8 mouse cellular contexts compared by ENCODE assay signal in genomic region chr1:172357550-172357949, GRCm38 (mm10). TPM values are rescaled to one million over a fixed set of nuclear protein-coding genes. Genes with fewer than 3 reads are reported as not detected.
DNase-seq lines count a peak whose midpoint lies in the region; ATAC-seq and TF ChIP-seq lines count a peak whose summit lies in the region.

No protein-coding gene starts in this region.

- H3K4me3 ChIP-seq in liver, adult 2 months (ENCODE audit: insufficient read depth, low read depth, low read length), result no peak overlapping the region
- no peak overlapping the region for H3K4me3 ChIP-seq in liver, embryonic 11.5 days (ENCODE audit: low read depth, low read length)

- H3K27me3 ChIP-seq in liver, adult 2 months (ENCODE audit: control insufficient read depth, insufficient read depth, low read length), result no peaks in the 10 kb centered on the region; the same call in 1 of the 2 replicates
- H3K27me3 ChIP-seq in liver, embryonic 11.5 days (replicated peaks; ENCODE audit: control insufficient read depth, insufficient read depth, low read length), result no peaks in the 10 kb centered on the region; the same call in 1 of the 2 replicates

- TF ChIP-seq POLR2A in liver, adult 2 months (IDR thresholded peaks at IDR 0.05; ENCODE audit: extremely low read depth, insufficient read depth, low read length), result no peak

- WGBS in liver, adult 2 months, result 0% methylated on average over 1 of the region's 1 CpGs
- 0% methylated on average over 1 of the region's 1 CpGs for WGBS in liver, embryonic 11.5 days

- H3K79me2 ChIP-seq in liver, adult 2 months (ENCODE audit: control insufficient read depth, insufficient read depth, low read length), result no peaks in the 10 kb centered on the region

- H3K4me1 ChIP-seq in liver, adult 2 months (ENCODE audit: control insufficient read depth, insufficient read depth, low read length), result no peaks in the 10 kb centered on the region
- H3K4me1 ChIP-seq in liver, embryonic 11.5 days (replicated peaks; ENCODE audit: control insufficient read depth, insufficient read depth, low read length), result no peaks in the 10 kb centered on the region

- no peaks in the 10 kb centered on the region for H3K36me3 ChIP-seq in liver, adult 2 months (ENCODE audit: control insufficient read depth, insufficient read depth, low read length)
- no peaks in the 10 kb centered on the region for H3K36me3 ChIP-seq in liver, embryonic 11.5 days (ENCODE audit: control insufficient read depth, insufficient read depth, low read length)

- H3K27ac ChIP-seq in liver, adult 2 months (replicated peaks; ENCODE audit: insufficient read depth, low read depth, low read length), result no peak overlapping the region
- H3K27ac ChIP-seq in liver, embryonic 11.5 days (ENCODE audit: low read depth, low read length), result no peak overlapping the region

- TF ChIP-seq CTCF in liver, adult 2 months (IDR thresholded peaks at IDR 0.05; ENCODE audit: low read depth, low read length), result peak; percentile 93

- no peak for ATAC-seq in liver, embryonic 11.5 days (replicated peaks; ENCODE audit: low FRiP score)
- ATAC-seq in monocyte, adult 5-6 weeks (replicated peaks; ENCODE audit: insufficient number of reproducible peaks, low FRiP score, low TSS enrichment, poor library complexity, severe bottlenecking), result peak; percentile 80

- no peaks in the 10 kb centered on the region for H3K9me3 ChIP-seq in liver, embryonic 11.5 days (ENCODE audit: control insufficient read depth, low read length)

- no peak overlapping the region for H3K4me2 ChIP-seq in liver, embryonic 11.5 days

- no peak overlapping the region for H3K9ac ChIP-seq in liver, adult 2 months (ENCODE audit: low read depth, low read length)
- H3K9ac ChIP-seq in liver, embryonic 11.5 days (ENCODE audit: low read depth, low read length), result no peak overlapping the region

- no peak for DNase-seq in liver, adult 2 months (ENCODE audit: extremely low read depth, low read depth, low spot score)
- DNase-seq in liver, embryonic 11.5 days (ENCODE audit: low spot score), result no peak
- peak; percentile 70 for DNase-seq in NIH3T3 (ENCODE audit: low read depth)
- peak; percentile 83 to 86 for DNase-seq in cerebellum, postnatal 25 days
- DNase-seq in gastrocnemius, postnatal 25 days, result peak; percentile 40
- peak; percentile 62 to 64 for DNase-seq in kidney, postnatal 25 days
- DNase-seq in urinary bladder, postnatal 14 days (ENCODE audit: low spot score), result peak; percentile 49

RNA-seq across cellular contexts. Expression of gene Kcnj10, which starts 16.5 kb away (rescaled TPM):
- total RNA-seq in liver, adult 2 months (2014; rRNA removed), result 0.37 and 0.47 TPM in 2 replicates
- polyA plus RNA-seq in liver, adult 2 months (2012; rRNA removed), result 0.34 and 0.39 TPM in 2 replicates
- polyA plus RNA-seq in liver, embryonic 11.5 days (2014; fragmentation: Nextera tagmentation; extraction: Ambion mirVana), result 0.10 TPM in 1 of 2 replicates, not detected in the other
- under 1 TPM; 0.08 to 0.13 TPM for total RNA-seq in gastrocnemius, postnatal 25 days (2021)
- not detected in 3 replicates for total RNA-seq in monocyte, adult 5-6 weeks (2017)

RNA-seq across cellular contexts. Expression of gene Pigm, which starts 18.8 kb away (rescaled TPM):
- 3.6 and 3.7 TPM in 2 replicates for total RNA-seq in liver, adult 2 months (2014; rRNA removed)
- 2.9 and 4.4 TPM in 2 replicates for polyA plus RNA-seq in liver, adult 2 months (2012; rRNA removed)
- 7.7 and 7.8 TPM in 2 replicates for polyA plus RNA-seq in liver, embryonic 11.5 days (2014; fragmentation: Nextera tagmentation; extraction: Ambion mirVana)
- 1 to 10 TPM; 3.4 to 3.6 TPM for total RNA-seq in gastrocnemius, postnatal 25 days (2021)
- total RNA-seq in monocyte, adult 5-6 weeks (2017), result 17.5 to 26.9 TPM (median 23.7 TPM) in 3 replicates

RNA-seq across cellular contexts. Expression of gene Kcnj9, which starts 28.4 kb away (rescaled TPM):
- 0.09 and 0.20 TPM in 2 replicates for total RNA-seq in liver, adult 2 months (2014; rRNA removed)
- 0.02 and 0.09 TPM in 2 replicates for polyA plus RNA-seq in liver, adult 2 months (2012; rRNA removed)
- polyA plus RNA-seq in liver, embryonic 11.5 days (2014; fragmentation: Nextera tagmentation; extraction: Ambion mirVana), result 0.39 and 0.51 TPM in 2 replicates
- total RNA-seq in gastrocnemius, postnatal 25 days (2021), result not detected
- 0.29 TPM in 1 of 3 replicates, not detected in the others for total RNA-seq in monocyte, adult 5-6 weeks (2017)

RNA-seq across cellular contexts. Expression of gene Atp1a2, which starts 59.7 kb away (rescaled TPM):
- 0.92 and 0.94 TPM in 2 replicates for total RNA-seq in liver, adult 2 months (2014; rRNA removed)
- polyA plus RNA-seq in liver, adult 2 months (2012; rRNA removed), result 0.37 and 0.59 TPM in 2 replicates
- 0.16 and 0.22 TPM in 2 replicates for polyA plus RNA-seq in liver, embryonic 11.5 days (2014; fragmentation: Nextera tagmentation; extraction: Ambion mirVana)
- total RNA-seq in gastrocnemius, postnatal 25 days (2021), result 1,000 to 10,000 TPM; 1,026 to 1,397 TPM
- total RNA-seq in monocyte, adult 5-6 weeks (2017), result not detected in 3 replicates

Comparison
In these comparisons a context has a peak if more than half of its experiments do, and no peak if none do; other contexts are left out.
1. DNase-seq: peak in NIH3T3 (single experiment), cerebellum, postnatal 25 days (2 of 2), gastrocnemius, postnatal 25 days (single experiment), kidney, postnatal 25 days (2 of 2) and urinary bladder, postnatal 14 days (single experiment); none in liver, adult 2 months (single experiment) and liver, embryonic 11.5 days (single experiment).